Mouse (Mus musculus) urinary bladder, postnatal 25 days (tissue): ENCODE measurements around the gene Prss38.

Experiments used
- DNase-seq: peaks from one replicate; pipeline ENCODE4 v3.0.0; 2022; ENCODE audit warnings: low spot score

Prss38 gene

DNA sequence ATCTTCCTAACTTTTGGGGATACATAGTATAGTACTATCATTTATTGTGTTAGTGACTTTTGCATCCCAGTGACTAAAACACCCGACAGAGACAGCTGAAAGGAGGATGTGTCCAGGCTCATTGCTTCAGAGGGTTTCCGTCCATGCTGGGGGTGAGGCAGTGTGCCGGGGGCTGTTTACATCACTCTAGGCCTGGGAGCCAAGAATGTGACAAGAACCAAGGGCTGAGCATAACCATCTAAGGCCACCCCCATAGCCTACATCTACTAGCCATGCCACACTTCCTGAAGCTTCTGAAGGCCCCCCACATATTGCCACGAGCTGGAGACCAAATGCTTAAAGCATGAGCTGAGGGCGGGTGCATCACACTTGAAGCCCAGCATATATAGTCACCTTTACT is 50.7 kb downstream of the Prss38 start:
- DNase-seq, result no peak

DNA sequence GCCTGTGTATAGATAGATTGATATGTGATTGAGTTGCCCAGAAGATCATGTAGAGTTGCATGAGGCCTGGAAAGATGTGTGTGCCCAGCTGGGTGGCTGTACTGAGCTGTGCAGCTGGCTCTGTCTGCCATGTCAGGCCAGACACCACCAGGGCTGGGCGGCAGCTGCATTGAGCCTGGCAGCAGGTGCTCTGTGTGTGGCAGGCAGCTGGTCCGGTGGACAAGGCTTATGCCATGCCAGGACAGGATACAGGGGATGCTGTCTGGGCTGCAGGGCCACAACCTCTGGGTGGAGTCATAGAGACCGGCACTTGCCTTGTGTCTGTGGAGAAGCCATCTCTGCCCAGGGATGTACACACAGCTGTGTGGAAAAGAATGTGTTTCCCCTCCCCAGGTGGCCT is 52.5 kb downstream of the Prss38 start:
- DNase-seq, result no peak
